Mouse (Mus musculus) inflammation-experienced regulatory T-cells, adult 6 months (primary cell): ENCODE results near the gene Ormdl2. TPM values are rescaled to one million over a fixed set of nuclear protein-coding genes. Genes with fewer than 3 reads are reported as not detected.

ENCODE experiments used
- ATAC-seq: one replicate; pipeline ENCODE4 v1.8.0; 2017
- polyA plus RNA-seq, 3 experiments: library from polyadenylated mRNA; unstranded; fragments of 100-300 nt; shearing (Covaris generic); gene quantifications; one replicate each; pipeline ENCODE4 v1.2.1; 2017

Gene Ormdl2
- polyA plus RNA-seq, 3 experiments from 2014 or later, result 65.5 to 78.4 (median 71.5) TPM

- ATAC-seq, result no peak
These were observed 17.6 kb downstream of the Ormdl2 start, which contains the start of gene Dnajc14 for GRCm38 (mm10) chr10:128803771-128804270. TSS of gene Dnajc14 (plus strand) at chr10:128804062.

GRCm38 (mm10) chr10:128803361-128803760, 18.1 kb downstream of the Ormdl2 start:
- no peak for ATAC-seq

GRCm38 (mm10) chr10:128802956-128803355, 18.5 kb downstream of the Ormdl2 start:
- ATAC-seq, result no peak

GRCm38 (mm10) chr10:128801981-128802495, 19.4 kb downstream of the Ormdl2 start:
- ATAC-seq, result no peak

GRCm38 (mm10) chr10:128798676-128799075, 22.8 kb downstream of the Ormdl2 start:
- no peak for ATAC-seq

GRCm38 (mm10) chr10:128795581-128795980, 25.9 kb downstream of the Ormdl2 start:
- no peak for ATAC-seq

GRCm38 (mm10) chr10:128794391-128794790, 27.1 kb downstream of the Ormdl2 start:
- ATAC-seq, result no peak

- ATAC-seq, result no peak
These were observed 28.2 kb downstream of the Ormdl2 start for GRCm38 (mm10) chr10:128793258-128793657.

- ATAC-seq, result no peak
These were observed 29.4 kb downstream of the Ormdl2 start for GRCm38 (mm10) chr10:128792041-128792440.

- ATAC-seq, result no peak
These were observed 30.9 kb downstream of the Ormdl2 start, which contains the start of gene Mmp19 for GRCm38 (mm10) chr10:128790398-128791124. TSS of gene Mmp19 (plus strand) at chr10:128790910.

- no peak for ATAC-seq
These were observed 41.2 kb downstream of the Ormdl2 start for GRCm38 (mm10) chr10:128780200-128780599.

GRCm38 (mm10) chr10:128779011-128779795, 42.2 kb downstream of the Ormdl2 start:
- ATAC-seq, result no peak

GRCm38 (mm10) chr10:128778441-128778840, 43.0 kb downstream of the Ormdl2 start:
- no peak for ATAC-seq

- ATAC-seq, result no peak
These were observed 47.8 kb downstream of the Ormdl2 start for GRCm38 (mm10) chr10:128773685-128774084.

GRCm38 (mm10) chr10:128772895-128773294, 48.5 kb downstream of the Ormdl2 start:
- no peak for ATAC-seq

Other genes starting within 250 kb of the Ormdl2 start
- gene Erbb3, start 232.0 kb downstream of the Ormdl2 start, polyA plus RNA-seq, result 1 to 10 TPM; 2.6 to 9.3 (median 3.9) TPM
- 1,000 to 10,000 TPM; 1,205 to 1,760 (median 1,564) TPM for gene Rps26, start 194.9 kb downstream of the Ormdl2 start, polyA plus RNA-seq
- 100 to 1,000 TPM in 2 of 3 experiments, 10 to 100 TPM in 1; 76.5 to 154 (median 110) TPM for gene Ikzf4, start 175.7 kb downstream of the Ormdl2 start, polyA plus RNA-seq
- 10 to 100 TPM; 17.0 to 29.7 (median 24.3) TPM for gene Suox, start 147.6 kb downstream of the Ormdl2 start, polyA plus RNA-seq
- gene Rab5b, start 125.4 kb downstream of the Ormdl2 start, polyA plus RNA-seq, result 10 to 100 TPM; 44.3 to 69.5 (median 63.9) TPM
- gene Pmel, start 117.5 kb downstream of the Ormdl2 start, polyA plus RNA-seq, result 1 to 10 TPM; 4.2 to 5.4 (median 4.3) TPM
- gene Cdk2, start 116.6 kb downstream of the Ormdl2 start, polyA plus RNA-seq, result 10 to 100 TPM; 16.8 to 38.3 (median 19.9) TPM
- 100 to 1,000 TPM; 184 to 337 (median 319) TPM for gene Dgka, start 76.8 kb downstream of the Ormdl2 start, polyA plus RNA-seq
- gene Pym1, start 73.8 kb downstream of the Ormdl2 start, polyA plus RNA-seq, result 10 to 100 TPM; 64.5 to 69.6 (median 66.4) TPM
- gene Mmp19, start 30.7 kb downstream of the Ormdl2 start, polyA plus RNA-seq, result under 1 TPM; 0.21 to 0.68 (median 0.22) TPM
- gene Dnajc14, start 17.6 kb downstream of the Ormdl2 start, polyA plus RNA-seq, result 10 to 100 TPM; 74.6 to 77.3 (median 75.8) TPM
- gene Tmem198b, start 17.3 kb downstream of the Ormdl2 start, polyA plus RNA-seq, result 1 to 10 TPM; 3.9 to 5.3 (median 5.3) TPM
- 100 to 1,000 TPM; 195 to 238 (median 227) TPM for gene Sarnp, start 4.3 kb downstream of the Ormdl2 start, polyA plus RNA-seq
- gene Gdf11, start 70.1 kb upstream of the Ormdl2 start, polyA plus RNA-seq, result 1 to 10 TPM; 6.0 to 7.7 (median 7.3) TPM
- 1 to 10 TPM in 1 of 3 experiments, under 1 TPM in 1, not detected in 1; 0.58 to 2.0 TPM for gene Cd63, start 79.3 kb upstream of the Ormdl2 start, polyA plus RNA-seq
- gene Rdh5, start 101.2 kb upstream of the Ormdl2 start, polyA plus RNA-seq, result 10 to 100 TPM in 2 of 3 experiments, 1 to 10 TPM in 1; 5.1 to 12.9 (median 11.9) TPM
- gene Bloc1s1, start 102.4 kb upstream of the Ormdl2 start, polyA plus RNA-seq, result 100 to 1,000 TPM; 196 to 255 (median 212) TPM
- 1 to 10 TPM; 3.6 to 5.1 (median 4.8) TPM for gene Itga7, start 112.2 kb upstream of the Ormdl2 start, polyA plus RNA-seq
- gene Mettl7b, start 139.3 kb upstream of the Ormdl2 start, polyA plus RNA-seq, result not detected
- not detected for gene Olfr9, start 167.8 kb upstream of the Ormdl2 start, polyA plus RNA-seq
- gene Olfr763, start 189.1 kb upstream of the Ormdl2 start, polyA plus RNA-seq, result not detected
- not detected for gene Olfr764-ps1, start 218.3 kb upstream of the Ormdl2 start, polyA plus RNA-seq
- not detected for gene Olfr765, start 228.4 kb upstream of the Ormdl2 start, polyA plus RNA-seq
- not detected for gene Olfr766-ps1, start 247.3 kb upstream of the Ormdl2 start, polyA plus RNA-seq